Mouse (Mus musculus): ENCODE data around the gene Slc12a7. TPM values are rescaled to one million over a fixed set of nuclear protein-coding genes. Genes with fewer than 3 reads are reported as not detected.
A peak's percentile ranks its signal among the peaks of the same experiment; 100 is the strongest.

Gene Slc12a7
- polyA plus RNA-seq, 1 experiment, result 6.0 TPM

GRCm38 (mm10) chr13:73751284-73751683 lies 18.4 kb downstream of the Slc12a7 start:
- Histone ChIP-seq H3K4me1 (ENCODE audit: control insufficient read depth, insufficient read depth, low read length) (no peaks in the 10 kb centered on the region), H3K4me3 (ENCODE audit: insufficient read depth, low read length) (no peak overlapping the region), H3K27ac (ENCODE audit: insufficient read depth, low read length) (no peak overlapping the region)
- TF ChIP-seq POLR2A (IDR thresholded peaks at IDR 0.05; ENCODE audit: extremely low read depth, insufficient read depth, low read length), result no peak
- no peak for TF ChIP-seq CTCF (IDR thresholded peaks at IDR 0.05; ENCODE audit: extremely low read depth, insufficient read depth, low read length)

GRCm38 (mm10) chr13:73755809-73756208 lies 22.9 kb downstream of the Slc12a7 start:
- TF ChIP-seq POLR2A (IDR thresholded peaks at IDR 0.05; ENCODE audit: extremely low read depth, insufficient read depth, low read length) (no peak), CTCF (IDR thresholded peaks at IDR 0.05; ENCODE audit: extremely low read depth, insufficient read depth, low read length) (no peak)
- Histone ChIP-seq H3K4me1 (ENCODE audit: control insufficient read depth, insufficient read depth, low read length) (no peaks in the 10 kb centered on the region), H3K4me3 (ENCODE audit: insufficient read depth, low read length) (no peak overlapping the region), H3K27ac (ENCODE audit: insufficient read depth, low read length) (no peak overlapping the region)

- Histone ChIP-seq H3K4me3 (ENCODE audit: insufficient read depth, low read length) (no peak overlapping the region), H3K27ac (ENCODE audit: insufficient read depth, low read length) (no peak overlapping the region)
Measured at GRCm38 (mm10) chr13:73756916-73757315, 24.0 kb downstream of the Slc12a7 start.

GRCm38 (mm10) chr13:73757362-73757761 lies 24.5 kb downstream of the Slc12a7 start:
- TF ChIP-seq POLR2A (IDR thresholded peaks at IDR 0.05; ENCODE audit: extremely low read depth, insufficient read depth, low read length) (no peak), CTCF (IDR thresholded peaks at IDR 0.05; ENCODE audit: extremely low read depth, insufficient read depth, low read length) (no peak)
- no peak overlapping the region for H3K4me3 ChIP-seq (ENCODE audit: insufficient read depth, low read length)
- no peaks in the 10 kb centered on the region for H3K4me1 ChIP-seq (ENCODE audit: control insufficient read depth, insufficient read depth, low read length)
- no peak overlapping the region for H3K27ac ChIP-seq (ENCODE audit: insufficient read depth, low read length)

More at GRCm38 (mm10) chr13:73756916-73757315, 24.0 kb downstream of the Slc12a7 start:
- no peaks in the 10 kb centered on the region for H3K4me1 ChIP-seq (ENCODE audit: control insufficient read depth, insufficient read depth, low read length)
- TF ChIP-seq POLR2A (IDR thresholded peaks at IDR 0.05; ENCODE audit: extremely low read depth, insufficient read depth, low read length) (no peak), CTCF (IDR thresholded peaks at IDR 0.05; ENCODE audit: extremely low read depth, insufficient read depth, low read length) (no peak)

- Histone ChIP-seq H3K4me3 (ENCODE audit: insufficient read depth, low read length) (no peak overlapping the region), H3K4me1 (ENCODE audit: control insufficient read depth, insufficient read depth, low read length) (no peaks in the 10 kb centered on the region), H3K27ac (ENCODE audit: insufficient read depth, low read length) (no peak overlapping the region)
- TF ChIP-seq CTCF (IDR thresholded peaks at IDR 0.05; ENCODE audit: extremely low read depth, insufficient read depth, low read length) (no peak), POLR2A (IDR thresholded peaks at IDR 0.05; ENCODE audit: extremely low read depth, insufficient read depth, low read length) (no peak)
Measured at GRCm38 (mm10) chr13:73759596-73759995, 26.7 kb downstream of the Slc12a7 start.

GRCm38 (mm10) chr13:73760126-73760525 lies 27.2 kb downstream of the Slc12a7 start:
- H3K27ac ChIP-seq (ENCODE audit: insufficient read depth, low read length), result no peak overlapping the region
- H3K4me3 ChIP-seq (ENCODE audit: insufficient read depth, low read length), result no peak overlapping the region
- TF ChIP-seq CTCF (IDR thresholded peaks at IDR 0.05; ENCODE audit: extremely low read depth, insufficient read depth, low read length) (no peak), POLR2A (IDR thresholded peaks at IDR 0.05; ENCODE audit: extremely low read depth, insufficient read depth, low read length) (no peak)
- H3K4me1 ChIP-seq (ENCODE audit: control insufficient read depth, insufficient read depth, low read length), result no peaks in the 10 kb centered on the region

GRCm38 (mm10) chr13:73762938-73763337 lies 30.0 kb downstream of the Slc12a7 start:
- no peak overlapping the region for H3K27ac ChIP-seq (ENCODE audit: insufficient read depth, low read length)
- TF ChIP-seq CTCF (IDR thresholded peaks at IDR 0.05; ENCODE audit: extremely low read depth, insufficient read depth, low read length) (no peak), POLR2A (IDR thresholded peaks at IDR 0.05; ENCODE audit: extremely low read depth, insufficient read depth, low read length) (no peak)
- H3K4me1 ChIP-seq (ENCODE audit: control insufficient read depth, insufficient read depth, low read length), result no peaks in the 10 kb centered on the region
- H3K4me3 ChIP-seq (ENCODE audit: insufficient read depth, low read length), result no peak overlapping the region; the same call in 1 of the 2 replicates

GRCm38 (mm10) chr13:73763439-73764255 lies 30.8 kb downstream of the Slc12a7 start:
- Histone ChIP-seq H3K4me1 (ENCODE audit: control insufficient read depth, insufficient read depth, low read length) (no peaks in the 10 kb centered on the region), H3K27ac (ENCODE audit: insufficient read depth, low read length) (no peak overlapping the region), H3K4me3 (ENCODE audit: insufficient read depth, low read length) (peak overlapping the region; percentile 46)
- TF ChIP-seq CTCF (IDR thresholded peaks at IDR 0.05; ENCODE audit: extremely low read depth, insufficient read depth, low read length), result no peak

GRCm38 (mm10) chr13:73764256-73764775 lies 31.4 kb downstream of the Slc12a7 start:
- Histone ChIP-seq H3K27ac (ENCODE audit: insufficient read depth, low read length) (no peak overlapping the region), H3K4me3 (ENCODE audit: insufficient read depth, low read length) (peak overlapping the region; percentile 46), H3K4me1 (ENCODE audit: control insufficient read depth, insufficient read depth, low read length) (no peaks in the 10 kb centered on the region)
- TF ChIP-seq POLR2A (IDR thresholded peaks at IDR 0.05; ENCODE audit: extremely low read depth, insufficient read depth, low read length), result no peak
- TF ChIP-seq CTCF (IDR thresholded peaks at IDR 0.05; ENCODE audit: extremely low read depth, insufficient read depth, low read length), result no peak

GRCm38 (mm10) chr13:73765393-73765792 lies 32.5 kb downstream of the Slc12a7 start:
- H3K4me1 ChIP-seq (ENCODE audit: control insufficient read depth, insufficient read depth, low read length), result no peaks in the 10 kb centered on the region
- TF ChIP-seq POLR2A (IDR thresholded peaks at IDR 0.05; ENCODE audit: extremely low read depth, insufficient read depth, low read length) (no peak), CTCF (IDR thresholded peaks at IDR 0.05; ENCODE audit: extremely low read depth, insufficient read depth, low read length) (no peak)
- H3K4me3 ChIP-seq (ENCODE audit: insufficient read depth, low read length), result no peak overlapping the region
- no peak overlapping the region for H3K27ac ChIP-seq (ENCODE audit: insufficient read depth, low read length)
